Mouse (Mus musculus): ENCODE results near the gene Map1a.

- TF ChIP-seq ETS1 (IDR thresholded peaks at IDR 0.05; ENCODE audit: low read depth, low read length): no peak
- TF ChIP-seq MAX (IDR thresholded peaks at IDR 0.05; ENCODE audit: low read length): no peak
- no peak for TF ChIP-seq E2F4 (IDR thresholded peaks at IDR 0.05; ENCODE audit: borderline replicate concordance, low read depth, low read length)
- TF ChIP-seq KAT2A (conservative IDR thresholded peaks at IDR 0.05; ENCODE audit: low read depth, low read length): no peak
- TF ChIP-seq MYB (IDR thresholded peaks at IDR 0.05; ENCODE audit: low read depth, low read length): no peak
- TF ChIP-seq POLR2A (IDR thresholded peaks at IDR 0.05; ENCODE audit: control insufficient read depth in 1 of 2, insufficient read depth in 1 of 2, low read depth in 1 of 2, low read length in 2 of 2, poor library complexity in 1 of 2): peak; percentile 20 to 44; a peak in 1 of 4 replicates
- no peak for TF ChIP-seq CTCF (IDR thresholded peaks at IDR 0.05 in 2 of 3, conservative IDR thresholded peaks at IDR 0.05 in 1 of 3; ENCODE audit: control insufficient read depth in 1 of 3, insufficient read depth in 1 of 3, low read depth in 2 of 3, low read length in 3 of 3, poor library complexity in 1 of 3, severe bottlenecking in 1 of 3)
- TF ChIP-seq UBTF (IDR thresholded peaks at IDR 0.05; ENCODE audit: borderline replicate concordance, insufficient read depth, low read depth, low read length): no peak
- TF ChIP-seq ZKSCAN1 (IDR thresholded peaks at IDR 0.05; ENCODE audit: low read depth, low read length): no peak
- no peak for TF ChIP-seq BHLHE40 (IDR thresholded peaks at IDR 0.05; ENCODE audit: borderline replicate concordance, low read depth, low read length)
- TF ChIP-seq CHD1 (IDR thresholded peaks at IDR 0.05; ENCODE audit: low read depth, low read length): no peak
- no peak for TF ChIP-seq NRF1 (IDR thresholded peaks at IDR 0.05; ENCODE audit: insufficient read depth, low read depth, low read length, poor library complexity, severe bottlenecking)
- no peak for TF ChIP-seq EP300 (IDR thresholded peaks at IDR 0.05; ENCODE audit: low read depth in 1 of 2, low read length in 2 of 2)
- TF ChIP-seq HCFC1 (IDR thresholded peaks at IDR 0.05; ENCODE audit: low read depth, low read length): peak; percentile 78
Measured at GRCm38 (mm10) chr2:121271236-121271927, 18.0 kb upstream of the Map1a start, which contains the start of gene Trp53bp1.
